Mouse (Mus musculus) hindbrain, postnatal 0 days (tissue): ENCODE results near the gene Scfd2. TPM values are rescaled to one million over a fixed set of nuclear protein-coding genes. Genes with fewer than 3 reads are reported as not detected.

Experiments used
- ATAC-seq: fragments of 200-750 bp; cut with Nextera tagmentation; 2 replicates; pipeline ENCODE4 v1.8.0; 2017; ENCODE audit warnings: mild to moderate bottlenecking, moderate TSS enrichment, moderate library complexity
- DNase-seq: peaks from one replicate; pipeline ENCODE4 v3.0.0-alpha.2; 2015; ENCODE audit warnings: low spot score
- H3K27ac ChIP-seq: fragments of 300-500 bp; sonication (generic); 2 replicates; pipeline ENCODE4 v1.5.1; 2014; ENCODE audit warnings: mild to moderate bottlenecking
- H3K27me3 ChIP-seq: fragments of 300-500 bp; sonication (generic); 2 replicates; pipeline ENCODE4 v1.6.1; 2014; ENCODE audit warnings: low read length, mixed read lengths; ENCODE audit not compliant: insufficient read depth
- H3K36me3 ChIP-seq: fragments of 300-500 bp; sonication (generic); 2 replicates; pipeline ENCODE4 v1.6.1; 2014; ENCODE audit warnings: low read length, mixed read lengths; ENCODE audit not compliant: insufficient read depth
- H3K4me1 ChIP-seq: fragments of 300-500 bp; sonication (generic); 2 replicates; pipeline ENCODE4 v1.6.1; 2014; ENCODE audit warnings: antibody characterized with exemption, low read length, mixed read lengths; ENCODE audit not compliant: insufficient read depth
- H3K4me2 ChIP-seq: fragments of 300-500 bp; sonication (generic); 2 replicates; pipeline ENCODE4 v1.6.1; 2014; ENCODE audit warnings: low read depth, mild to moderate bottlenecking, low read length, moderate library complexity, mixed read lengths
- H3K4me3 ChIP-seq: fragments of 300-500 bp; sonication (generic); 2 replicates; pipeline ENCODE4 v1.5.1; 2014; ENCODE audit warnings: low read length
- H3K9ac ChIP-seq: fragments of 300-500 bp; sonication (generic); replicated peaks from 2 replicates; pipeline ENCODE4 v1.6.1; 2014; ENCODE audit warnings: mild to moderate bottlenecking, low read length, moderate library complexity, mixed read lengths
- H3K9me3 ChIP-seq: fragments of 300-500 bp; sonication (generic); 2 replicates; pipeline ENCODE4 v1.6.1; 2016; ENCODE audit warnings: low read length, mixed read lengths
- CTCF ChIP-seq: IDR thresholded peaks from 2 replicates; pipeline ENCODE4 v1.5.1; 2016; ENCODE audit warnings: antibody characterized with exemption, control low read depth, low read depth
- WGBS: fragments of 180-500 bp; shearing (Covaris S2); extraction: QIAGEN DNeasy Blood & Tissue Kit; methylation state at CpG from one replicate; pipeline ENCODE4 v1.1.7; 2014; 5-methylcytosine and 5-hydroxymethylcytosine counted together
- polyA plus RNA-seq: library from polyadenylated mRNA; unstranded; fragments of >200 nt; fragmentation: Nextera tagmentation; extraction: Ambion mirVana; gene quantifications from 2 replicates; pipeline ENCODE4 v1.2.1, GENCODE M21; 2015
- total RNA-seq: library from RNA; depleted of rRNA; stranded (reverse); fragments of >200 nt; gene quantifications from 2 replicates; pipeline ENCODE4 v1.2.3, GENCODE M21; 2014; rRNA removed

Gene Scfd2
- total and polyA plus RNA-seq, 2 experiments from 2014 or later, result 18.9 to 35.1 TPM

DNA sequence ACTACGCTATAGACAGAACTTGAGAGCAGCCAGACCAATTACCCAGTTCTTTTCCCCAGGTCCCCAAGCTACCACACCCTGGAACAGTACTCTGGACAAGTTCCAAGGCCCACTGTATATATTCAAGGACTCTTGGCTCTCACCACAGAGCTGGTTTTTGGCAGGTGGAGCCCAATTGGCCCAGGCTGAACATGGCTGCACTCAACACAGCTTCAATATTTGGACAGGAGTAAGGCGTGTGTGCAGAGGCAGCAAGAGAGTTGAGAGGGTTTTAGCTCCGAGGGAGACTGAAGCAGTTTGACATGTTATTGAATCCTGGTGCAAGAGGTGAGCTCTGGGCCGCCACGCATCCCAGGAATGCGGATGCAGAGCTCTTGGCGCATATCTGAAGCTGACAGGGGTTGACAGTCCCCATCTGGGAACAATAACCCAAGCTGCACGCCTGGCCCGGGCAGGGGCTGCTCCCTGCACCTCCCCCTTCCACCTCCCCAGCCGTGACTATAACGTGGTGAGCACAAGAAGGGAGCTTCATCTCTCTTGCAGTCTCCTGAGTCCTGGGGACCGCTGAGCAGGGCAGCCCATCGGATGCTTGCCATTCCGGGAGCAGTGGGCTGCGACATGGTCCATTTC lies 370.1 kb downstream of the Scfd2 start:
- WGBS, result 12% methylated on average over 15 of the region's 15 CpGs
- no peak for TF ChIP-seq CTCF

DNA sequence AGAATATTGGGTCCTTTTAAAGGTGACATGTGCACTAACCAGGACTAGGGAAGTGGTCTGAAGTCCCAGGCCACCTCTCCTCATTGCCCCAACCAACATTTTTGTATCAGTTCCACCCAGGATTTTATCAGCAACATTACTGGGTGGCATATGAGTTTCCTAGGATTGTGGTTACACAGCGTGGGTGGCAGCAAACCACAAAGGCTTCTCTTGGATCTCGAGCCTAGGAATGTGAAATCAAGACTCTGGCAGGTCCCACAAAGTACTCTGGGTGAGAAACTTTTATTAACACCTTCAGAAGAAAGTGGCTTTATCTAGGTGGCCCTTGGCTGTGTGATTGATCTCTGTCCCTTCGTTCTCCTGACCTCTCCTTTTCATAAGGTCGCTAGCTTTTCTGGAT lies 371.2 kb downstream of the Scfd2 start:
- Histone ChIP-seq H3K9me3 (no peaks in the 10 kb centered on the region), H3K4me1 (peaks cover 10% of the 10 kb centered on the region; the same call in 1 of the 2 replicates), H3K4me3 (no peak overlapping the region), H3K4me2 (no peak overlapping the region), H3K27me3 (no peaks in the 10 kb centered on the region), H3K36me3 (no peaks in the 10 kb centered on the region), H3K27ac (no peak overlapping the region), H3K9ac (no peak overlapping the region)
- WGBS, result 80% methylated on average over 4 of the region's 4 CpGs
- DNase-seq, result no peak
- no peak for ATAC-seq
- TF ChIP-seq CTCF, result no peak

More for the DNA sequence above, 370.1 kb downstream of the Scfd2 start:
- Histone ChIP-seq H3K36me3 (no peaks in the 10 kb centered on the region), H3K27me3 (no peaks in the 10 kb centered on the region), H3K4me3 (no peak overlapping the region), H3K9ac (no peak overlapping the region), H3K27ac (no peak overlapping the region), H3K9me3 (no peaks in the 10 kb centered on the region), H3K4me1 (peaks cover 10% of the 10 kb centered on the region; the same call in 1 of the 2 replicates), H3K4me2 (peak overlapping the region; percentile 44)
- DNase-seq (peak; percentile 69), ATAC-seq (peak; percentile 64)

DNA sequence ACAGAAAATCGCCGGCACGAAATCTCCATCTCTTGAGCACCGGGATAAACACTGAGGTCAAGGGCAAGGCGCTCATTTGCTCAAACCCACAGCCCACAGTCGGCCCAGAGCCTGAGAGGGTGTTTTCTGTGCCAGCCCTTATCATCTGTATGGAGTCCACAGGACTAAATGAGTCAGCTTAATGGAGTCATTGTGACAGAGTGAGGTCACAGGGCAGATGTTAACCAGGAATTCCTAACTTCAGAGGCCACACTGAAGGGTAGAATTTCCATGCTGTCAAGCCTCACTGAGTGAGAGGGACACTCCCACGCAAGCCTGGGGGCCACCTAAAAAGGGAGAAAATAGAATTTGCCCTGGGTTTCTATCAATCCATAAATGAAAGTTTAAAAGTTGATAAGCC lies 371.7 kb downstream of the Scfd2 start:
- DNase-seq (no peak), ATAC-seq (no peak)
- Histone ChIP-seq H3K4me2 (no peak overlapping the region), H3K27me3 (no peaks in the 10 kb centered on the region), H3K4me3 (no peak overlapping the region), H3K9me3 (no peaks in the 10 kb centered on the region), H3K36me3 (no peaks in the 10 kb centered on the region), H3K9ac (no peak overlapping the region), H3K4me1 (peaks cover 10% of the 10 kb centered on the region; the same call in 1 of the 2 replicates), H3K27ac (no peak overlapping the region)
- no peak for TF ChIP-seq CTCF
- WGBS, result 68% methylated on average over 7 of the region's 7 CpGs

DNA sequence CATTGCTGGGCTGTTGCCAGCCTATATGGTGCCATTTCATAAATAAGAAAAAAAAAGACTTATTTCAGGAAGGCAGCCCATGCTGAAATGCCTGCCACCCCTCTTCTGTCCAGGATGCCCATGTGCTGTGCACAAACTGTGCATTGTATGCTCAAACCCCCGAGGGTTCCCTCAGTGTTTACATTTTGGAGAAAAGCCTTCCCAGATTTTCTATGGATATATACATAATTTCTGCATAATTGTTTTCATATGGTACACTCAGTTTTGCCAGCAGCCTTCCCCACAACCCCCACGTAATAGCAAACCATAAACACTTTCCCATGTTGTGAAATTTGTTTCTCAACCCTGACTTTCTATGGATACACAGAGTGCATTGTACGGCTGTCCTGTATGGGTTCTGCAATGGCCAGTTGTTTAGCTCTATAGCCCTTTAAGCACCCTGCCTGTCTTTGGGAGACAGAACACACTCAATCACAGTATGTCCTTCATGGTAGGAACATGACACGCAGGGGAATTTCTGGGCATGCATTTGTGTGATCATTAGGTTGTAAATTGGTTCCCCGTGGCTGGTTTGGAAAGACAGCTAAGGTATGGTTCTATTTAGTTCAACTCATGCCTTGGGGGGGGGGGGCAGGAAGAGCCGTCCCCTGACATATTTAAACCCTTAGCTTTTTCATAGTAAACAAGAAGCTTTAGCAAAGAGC lies 372.5 kb downstream of the Scfd2 start:
- no peak overlapping the region for H3K27ac ChIP-seq
- DNase-seq (no peak), ATAC-seq (no peak)
- WGBS, result 84% methylated on average over 6 of the region's 6 CpGs
- H3K4me1 ChIP-seq, result peaks cover 10% of the 10 kb centered on the region; the same call in 1 of the 2 replicates
- H3K27me3 ChIP-seq, result no peaks in the 10 kb centered on the region
- no peak overlapping the region for H3K4me2 ChIP-seq
- no peaks in the 10 kb centered on the region for H3K36me3 ChIP-seq
- H3K9me3 ChIP-seq, result no peaks in the 10 kb centered on the region
- no peak overlapping the region for H3K9ac ChIP-seq
- TF ChIP-seq CTCF, result no peak
- H3K4me3 ChIP-seq, result no peak overlapping the region

DNA sequence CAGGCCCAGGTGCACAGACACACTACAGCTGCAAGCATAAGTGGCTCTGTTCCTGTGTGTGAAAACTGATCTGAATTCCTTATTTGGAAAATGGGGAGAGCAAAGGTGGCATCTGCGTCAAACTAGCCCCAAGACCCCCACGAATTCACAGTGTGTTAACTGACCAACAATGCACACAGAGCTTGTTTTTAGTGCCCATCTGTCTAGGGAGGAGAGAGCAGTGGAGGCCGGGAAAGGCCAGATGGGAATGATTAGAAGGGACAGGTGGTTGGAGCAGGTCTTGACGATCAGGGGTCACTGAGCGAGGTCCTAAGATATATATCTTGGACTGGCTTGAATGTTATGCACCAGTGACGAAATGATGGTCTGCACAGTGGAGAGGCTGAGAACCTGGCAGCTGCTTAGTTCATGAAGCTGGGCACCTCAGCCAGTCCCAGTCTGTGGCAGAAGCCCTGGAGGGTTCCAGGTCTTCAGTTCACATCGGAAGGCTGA lies 375.7 kb downstream of the Scfd2 start:
- WGBS, result 35% methylated on average over 7 of the region's 7 CpGs
- H3K27ac ChIP-seq, result no peak overlapping the region
- no peaks in the 10 kb centered on the region for H3K4me1 ChIP-seq
- H3K4me3 ChIP-seq, result no peak overlapping the region
- no peaks in the 10 kb centered on the region for H3K36me3 ChIP-seq
- H3K4me2 ChIP-seq, result no peak overlapping the region
- no peak overlapping the region for H3K9ac ChIP-seq
- peak; percentile 68 for ATAC-seq
- no peaks in the 10 kb centered on the region for H3K27me3 ChIP-seq
- DNase-seq, result peak; percentile 20
- H3K9me3 ChIP-seq, result no peaks in the 10 kb centered on the region
- no peak for TF ChIP-seq CTCF

Other genes with a start within 250 kb of the Scfd2 start
- gene Fip1l1, start 3.7 kb upstream of the Scfd2 start, total RNA-seq, result 34.8 and 47.4 TPM in 2 replicates
- 66.2 and 67.7 TPM in 2 replicates for gene Fip1l1, start 3.7 kb upstream of the Scfd2 start, polyA plus RNA-seq
- gene Lnx1, start 171.2 kb upstream of the Scfd2 start, total RNA-seq, result 32.0 and 35.5 TPM in 2 replicates
- gene Lnx1, start 171.2 kb upstream of the Scfd2 start, polyA plus RNA-seq, result 17.8 and 19.1 TPM in 2 replicates